Mouse (Mus musculus): ENCODE measurements at regions not wholly inside any gene's neighbourhood (a gene's known extent, or its start where the extent isn't known, plus 50 kb on each side); places are given as distances from the start of the nearest gene placed in this dataset.
A peak's percentile ranks its signal among the peaks of the same experiment; 100 is the strongest.

- no peak for DNase-seq (ENCODE audit: low spot score)
Measured at GRCm38 (mm10) chr3:70384235-70384634, 376.8 kb downstream of the Otol1 start.

- no peak for DNase-seq (ENCODE audit: low spot score)
Measured at GRCm38 (mm10) chr3:70385961-70386360, 378.5 kb downstream of the Otol1 start.

GRCm38 (mm10) chr3:70401187-70401586, 393.8 kb downstream of the Otol1 start:
- DNase-seq (ENCODE audit: low spot score) = no peak

- DNase-seq (ENCODE audit: low spot score) = peak; percentile 12
Measured at GRCm38 (mm10) chr3:70406571-70406970, 399.2 kb downstream of the Otol1 start.

GRCm38 (mm10) chr3:70418273-70418672, 410.9 kb downstream of the Otol1 start:
- DNase-seq (ENCODE audit: low spot score) = no peak

- DNase-seq (ENCODE audit: low spot score) = no peak
Measured at GRCm38 (mm10) chr3:70422016-70422415, 414.6 kb downstream of the Otol1 start.

GRCm38 (mm10) chr3:70422669-70423068, 415.3 kb downstream of the Otol1 start:
- no peak for DNase-seq (ENCODE audit: low spot score)

- DNase-seq (ENCODE audit: low spot score) = no peak
Measured at GRCm38 (mm10) chr3:70436671-70437070, 429.3 kb downstream of the Otol1 start.

- no peak for DNase-seq (ENCODE audit: low spot score)
Measured at GRCm38 (mm10) chr3:70457181-70457847, 449.9 kb downstream of the Otol1 start.

GRCm38 (mm10) chr3:70460811-70461210, 453.4 kb downstream of the Otol1 start:
- DNase-seq (ENCODE audit: low spot score) = no peak

- no peak for DNase-seq (ENCODE audit: low spot score)
Measured at GRCm38 (mm10) chr3:70463221-70463620, 455.8 kb downstream of the Otol1 start.

- DNase-seq (ENCODE audit: low spot score) = peak; percentile 67
Measured at GRCm38 (mm10) chr3:70482521-70482920, 475.1 kb downstream of the Otol1 start.

GRCm38 (mm10) chr3:70483066-70483743, 475.8 kb downstream of the Otol1 start:
- DNase-seq (ENCODE audit: low spot score) = no peak

- no peak for DNase-seq (ENCODE audit: low spot score)
Measured at GRCm38 (mm10) chr3:70496431-70496830, 489.0 kb downstream of the Otol1 start.

GRCm38 (mm10) chr3:70500245-70500858, 492.9 kb downstream of the Otol1 start:
- DNase-seq (ENCODE audit: low spot score) = no peak

GRCm38 (mm10) chr3:70500991-70501961, 493.9 kb downstream of the Otol1 start:
- DNase-seq (ENCODE audit: low spot score) = no peak

- no peak for DNase-seq (ENCODE audit: low spot score)
Measured at GRCm38 (mm10) chr3:70533593-70534321, 526.3 kb downstream of the Otol1 start.

GRCm38 (mm10) chr3:70535084-70535483, 527.7 kb downstream of the Otol1 start:
- no peak for DNase-seq (ENCODE audit: low spot score)

- no peak for DNase-seq (ENCODE audit: low spot score)
Measured at GRCm38 (mm10) chr3:70543911-70544310, 536.5 kb downstream of the Otol1 start.

- DNase-seq (ENCODE audit: low spot score) = no peak
Measured at GRCm38 (mm10) chr3:70557821-70558220, 550.4 kb downstream of the Otol1 start.

- no peak for DNase-seq (ENCODE audit: low spot score)
Measured at GRCm38 (mm10) chr3:70566140-70566857, 558.9 kb downstream of the Otol1 start.
